Comparison of ENCODE assay signal across 15 mouse cellular contexts in the genomic region with DNA sequence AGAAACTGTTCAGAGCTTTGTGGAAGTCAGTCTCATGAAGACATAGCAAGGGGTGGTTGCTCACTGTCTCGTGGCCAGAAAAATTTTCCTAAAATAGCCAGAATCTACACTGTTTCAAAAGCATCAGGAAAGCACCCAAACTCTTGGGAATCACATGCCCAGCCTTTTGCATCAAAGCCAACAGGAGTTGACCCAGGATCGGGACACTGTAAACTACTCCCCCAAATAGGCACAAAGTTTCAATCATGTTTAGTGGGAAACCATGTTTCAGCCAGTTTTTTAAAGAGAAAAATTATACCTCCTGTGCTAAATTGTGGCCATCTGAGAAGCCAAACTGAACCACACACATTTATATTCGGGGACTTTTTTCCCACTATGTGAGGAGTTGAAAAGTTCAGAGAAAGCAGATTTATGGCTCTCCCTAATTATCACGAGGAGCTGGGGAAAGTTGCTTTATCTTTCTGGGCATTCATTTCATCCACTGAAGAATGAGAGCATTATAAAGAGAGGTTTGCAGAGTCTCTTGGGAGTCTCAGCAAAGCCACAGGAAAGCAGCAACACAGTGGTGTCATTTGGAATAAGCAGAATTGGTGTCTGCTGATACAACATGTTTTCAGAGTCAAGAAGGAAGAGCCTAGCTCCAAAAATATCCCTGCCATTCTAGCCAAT.
DNase-seq lines count a peak whose midpoint lies in the region; ATAC-seq and TF ChIP-seq lines count a peak whose summit lies in the region.
"Had no signal": no experiment of that assay in that cellular context is flagged by ENCODE, and none has a peak within 500 bp of the region (broad histone marks: within the 10 kb centered on the region; RNA-seq: fewer than 3 reads in every experiment).

No protein-coding gene starts in this region.

- TF ChIP-seq POLR2A in bone marrow macrophage, adult 2 months (IDR thresholded peaks at IDR 0.05; ENCODE audit: borderline replicate concordance, low read depth, low read length), result no peak

- H3K9me3 ChIP-seq in lung, embryonic 16.5 days (ENCODE audit: control insufficient read depth, low read length), result no peaks in the 10 kb centered on the region
- H3K9me3 ChIP-seq in midbrain, postnatal 0 days (ENCODE audit: low read length), result no peaks in the 10 kb centered on the region
- H3K9me3 ChIP-seq: forebrain, embryonic 13.5 days; lung, embryonic 15.5 days had no signal

- no peak for TF ChIP-seq CTCF in bone marrow macrophage, adult 2 months (IDR thresholded peaks at IDR 0.05; ENCODE audit: low read depth, low read length)
- TF ChIP-seq CTCF in midbrain, postnatal 0 days (IDR thresholded peaks at IDR 0.05), result no peak

- intact Hi-C loops in heart, postnatal 10 days (cut with DNase I), result no loop called here

- peaks cover 10% of the 10 kb centered on the region; the same call in 1 of the 2 replicates for H3K4me1 ChIP-seq in lung, embryonic 16.5 days (replicated peaks; ENCODE audit: control insufficient read depth, insufficient read depth, low read length)
- peaks cover 34% of the 10 kb centered on the region for H3K4me1 ChIP-seq in bone marrow macrophage, adult 2 months (ENCODE audit: control insufficient read depth, insufficient read depth, low read length)
- H3K4me1 ChIP-seq in midbrain, postnatal 0 days (ENCODE audit: insufficient read depth, low read length), result no peaks in the 10 kb centered on the region
- H3K4me1 ChIP-seq: forebrain, embryonic 13.5 days had no signal

- no peak overlapping the region for H3K4me2 ChIP-seq in lung, embryonic 16.5 days (ENCODE audit: low read depth, low read length)
- no peak overlapping the region for H3K4me2 ChIP-seq in midbrain, postnatal 0 days (ENCODE audit: low read depth, low read length, poor library complexity, severe bottlenecking)
- H3K4me2 ChIP-seq: forebrain, embryonic 13.5 days; hindbrain, embryonic 14.5 days; lung, embryonic 15.5 days; midbrain, embryonic 11.5 days had no signal

- DNase-seq in heart, postnatal 10 days, result peak; percentile 24 to 47
- DNase-seq in heart, adult 8-10 months (ENCODE audit: low spot score), result no peak
- no peak for DNase-seq in lung, postnatal 10 days
- peak; percentile 47 for DNase-seq in mesoderm, embryonic 11.5 days (ENCODE audit: low read depth, low spot score)
- DNase-seq in midbrain, postnatal 0 days (ENCODE audit: low spot score), result no peak
- DNase-seq: cerebellum, adult 11-12 months; kidney, adult 18-20 months; thymus, adult 2 months had no signal

- H3K27ac ChIP-seq in lung, embryonic 16.5 days (ENCODE audit: low read length), result peak overlapping the region; percentile 10; the same call in 1 of the 2 replicates
- H3K27ac ChIP-seq in bone marrow macrophage, adult 2 months (ENCODE audit: insufficient read depth, low read depth, low read length), result peak overlapping the region; percentile 92
- no peak overlapping the region for H3K27ac ChIP-seq in midbrain, postnatal 0 days (ENCODE audit: low read depth, low read length)
- H3K27ac ChIP-seq: forebrain, embryonic 13.5 days; lung, embryonic 15.5 days had no signal

- 38% methylated on average over 4 of the region's 4 CpGs for WGBS in lung, embryonic 16.5 days
- 69% methylated on average over 4 of the region's 4 CpGs for WGBS in midbrain, postnatal 0 days

- peak; percentile 17; the same call in 1 of the 2 replicates for ATAC-seq in lung, embryonic 16.5 days (ENCODE audit: low read depth)
- no peak for ATAC-seq in midbrain, postnatal 0 days (ENCODE audit: low FRiP score)
- ATAC-seq: CD4-positive, CD25-positive, alpha-beta regulatory T cell, adult 4 months; forebrain, embryonic 13.5 days had no signal

- no peaks in the 10 kb centered on the region for H3K27me3 ChIP-seq in lung, embryonic 16.5 days (ENCODE audit: control insufficient read depth, insufficient read depth, low read depth, low read length)
- no peaks in the 10 kb centered on the region for H3K27me3 ChIP-seq in midbrain, postnatal 0 days (ENCODE audit: insufficient read depth, low read length)
- H3K27me3 ChIP-seq: forebrain, embryonic 13.5 days; lung, embryonic 15.5 days had no signal

- no peak overlapping the region for H3K9ac ChIP-seq in lung, embryonic 16.5 days (ENCODE audit: low read length)
- no peak overlapping the region for H3K9ac ChIP-seq in midbrain, postnatal 0 days (replicated peaks; ENCODE audit: low read length, poor library complexity, severe bottlenecking)
- H3K9ac ChIP-seq: forebrain, embryonic 13.5 days; hindbrain, embryonic 14.5 days; lung, embryonic 15.5 days had no signal

- H3K4me3 ChIP-seq in lung, embryonic 16.5 days (ENCODE audit: low read length), result no peak overlapping the region
- no peak overlapping the region for H3K4me3 ChIP-seq in bone marrow macrophage, adult 2 months (ENCODE audit: insufficient read depth, low read length)
- no peak overlapping the region for H3K4me3 ChIP-seq in midbrain, postnatal 0 days (ENCODE audit: low read depth, low read length)
- H3K4me3 ChIP-seq: forebrain, embryonic 13.5 days; lung, embryonic 15.5 days had no signal

- no peaks in the 10 kb centered on the region for H3K36me3 ChIP-seq in lung, embryonic 16.5 days (ENCODE audit: control insufficient read depth, insufficient read depth, low read length)
- H3K36me3 ChIP-seq in midbrain, postnatal 0 days (ENCODE audit: insufficient read depth, low read length), result no peaks in the 10 kb centered on the region
- H3K36me3 ChIP-seq: lung, embryonic 15.5 days had no signal

Comparison
In these comparisons a context has a peak if more than half of its experiments do, and no peak if none do; other contexts are left out.
1. DNase-seq: peak in heart, postnatal 10 days (2 of 2) and mesoderm, embryonic 11.5 days (single experiment); none in heart, adult 8-10 months (single experiment), lung, postnatal 10 days (single experiment) and midbrain, postnatal 0 days (single experiment).